Mouse (Mus musculus) 3134 (cell line): Measurements from ENCODE around the gene Myh15.

Experiments
- DNase-seq: peaks from one replicate; pipeline ENCODE4 v3.0.0-alpha.2; 2011; ENCODE audit warnings: low spot score; ENCODE audit not compliant: insufficient read length; ENCODE audit errors: extremely low read depth

Myh15 gene

GRCm38 (mm10) chr16:49057186-49057585, at the start of gene Myh15:
Myh15 (plus strand) TSS chr16:49057486.
- no peak for DNase-seq

- DNase-seq, result no peak
These were observed 40.5 kb upstream of the Myh15 start for GRCm38 (mm10) chr16:49016620-49017332.

GRCm38 (mm10) chr16:49035852-49036251, 21.4 kb upstream of the Myh15 start:
- no peak for DNase-seq

GRCm38 (mm10) chr16:49037771-49038170, 19.5 kb upstream of the Myh15 start:
- DNase-seq, result no peak

- no peak for DNase-seq
These were observed 16.6 kb upstream of the Myh15 start for GRCm38 (mm10) chr16:49040554-49041221.

- no peak for DNase-seq
These were observed 8.1 kb upstream of the Myh15 start for GRCm38 (mm10) chr16:49049214-49049613.

GRCm38 (mm10) chr16:49069256-49069963, 12.1 kb downstream of the Myh15 start:
- DNase-seq, result no peak

GRCm38 (mm10) chr16:49071316-49071715, 14.0 kb downstream of the Myh15 start:
- no peak for DNase-seq

- no peak for DNase-seq
These were observed 70.7 kb downstream of the Myh15 start for GRCm38 (mm10) chr16:49128015-49128414.

- no peak for DNase-seq
These were observed 98.9 kb downstream of the Myh15 start for GRCm38 (mm10) chr16:49156193-49156592.

- no peak for DNase-seq
These were observed 107.3 kb downstream of the Myh15 start for GRCm38 (mm10) chr16:49164349-49165137.

- no peak for DNase-seq
These were observed 108.4 kb downstream of the Myh15 start for GRCm38 (mm10) chr16:49165728-49166127.

- DNase-seq, result no peak
These were observed 110.0 kb downstream of the Myh15 start for GRCm38 (mm10) chr16:49167325-49167724.

GRCm38 (mm10) chr16:49175077-49175476, 117.8 kb downstream of the Myh15 start:
- DNase-seq, result no peak

GRCm38 (mm10) chr16:49175729-49176395, 118.6 kb downstream of the Myh15 start:
- no peak for DNase-seq

GRCm38 (mm10) chr16:49193521-49193920, 136.2 kb downstream of the Myh15 start:
- no peak for DNase-seq

GRCm38 (mm10) chr16:49193986-49194385, 136.7 kb downstream of the Myh15 start:
- DNase-seq, result no peak

- no peak for DNase-seq
These were observed 139.0 kb downstream of the Myh15 start for GRCm38 (mm10) chr16:49196290-49196689.

GRCm38 (mm10) chr16:49197951-49198350, 140.7 kb downstream of the Myh15 start:
- peak; percentile 39 for DNase-seq

- no peak for DNase-seq
These were observed 166.4 kb downstream of the Myh15 start for GRCm38 (mm10) chr16:49223733-49224132.
